Mouse (Mus musculus) midbrain, embryonic 15.5 days (tissue): ENCODE measurements at regions not wholly inside any gene's neighbourhood (a gene's known extent, or its start where the extent isn't known, plus 50 kb on each side); places are given as distances from the start of the nearest gene placed in this dataset.

Source experiments
- ATAC-seq: fragments of 200-750 bp; cut with Nextera tagmentation; replicated peaks from 2 replicates; pipeline ENCODE4 v1.8.0; 2017; ENCODE audit warnings: moderate TSS enrichment
- H3K27ac ChIP-seq: fragments of 300-500 bp; sonication (generic); 2 replicates; pipeline ENCODE4 v1.5.1; 2015; ENCODE audit warnings: mild to moderate bottlenecking, inconsistent platforms
- H3K27me3 ChIP-seq: fragments of 300-500 bp; sonication (generic); replicated peaks from 2 replicates; pipeline ENCODE4 v1.6.1; 2015; ENCODE audit warnings: inconsistent platforms
- H3K36me3 ChIP-seq: fragments of 300-500 bp; sonication (generic); replicated peaks from 2 replicates; pipeline ENCODE4 v1.6.1; 2015; ENCODE audit warnings: inconsistent platforms
- H3K4me1 ChIP-seq: fragments of 300-500 bp; sonication (generic); 2 replicates; pipeline ENCODE4 v1.6.1; 2015; ENCODE audit warnings: inconsistent platforms
- H3K4me2 ChIP-seq: fragments of 300-500 bp; sonication (generic); 2 replicates; pipeline ENCODE4 v1.6.1; 2015; ENCODE audit warnings: inconsistent platforms, mild to moderate bottlenecking, moderate library complexity
- H3K4me3 ChIP-seq: fragments of 300-500 bp; sonication (generic); 2 replicates; pipeline ENCODE4 v1.5.1; 2015; ENCODE audit warnings: mild to moderate bottlenecking, inconsistent platforms
- H3K9ac ChIP-seq: fragments of 300-500 bp; sonication (generic); 2 replicates; pipeline ENCODE4 v1.6.1; 2015; ENCODE audit warnings: mild to moderate bottlenecking, inconsistent platforms
- H3K9me3 ChIP-seq: fragments of 300-500 bp; sonication (generic); 2 replicates; pipeline ENCODE4 v1.6.1; 2016; ENCODE audit warnings: inconsistent platforms
- WGBS: fragments of 180-500 bp; shearing (Covaris S2); methylation state at CpG from one replicate; pipeline ENCODE4 v1.1.7; 2015; ENCODE audit warnings: mixed read lengths; 5-methylcytosine and 5-hydroxymethylcytosine counted together

DNA sequence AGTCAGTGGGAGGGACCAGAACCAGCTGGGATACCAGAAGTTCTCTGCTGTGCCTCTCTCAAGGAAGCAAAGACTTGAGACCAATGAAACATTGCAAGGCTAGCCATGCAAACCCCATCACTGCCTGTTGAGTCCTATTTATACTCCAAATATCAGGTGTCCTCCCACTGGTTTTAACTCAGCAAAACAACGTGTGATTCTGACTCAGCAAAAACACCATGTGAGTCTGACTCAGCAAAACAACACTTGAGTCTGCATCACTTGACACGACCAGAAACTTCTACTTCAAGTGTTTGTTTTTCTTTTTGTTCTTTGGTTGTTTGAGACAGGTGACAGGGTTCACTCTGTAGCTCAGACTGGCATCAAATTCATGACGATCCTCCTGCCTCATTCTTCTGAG, 204.6 kb upstream of the Ctbp2 start:
- Histone ChIP-seq H3K27me3 (no peaks in the 10 kb centered on the region), H3K9me3 (no peaks in the 10 kb centered on the region), H3K36me3 (no peaks in the 10 kb centered on the region), H3K4me2 (no peak overlapping the region), H3K4me1 (no peaks in the 10 kb centered on the region), H3K4me3 (no peak overlapping the region), H3K9ac (no peak overlapping the region), H3K27ac (no peak overlapping the region)
- ATAC-seq: no peak
- 72% methylated on average over 3 of the region's 3 CpGs for WGBS

DNA sequence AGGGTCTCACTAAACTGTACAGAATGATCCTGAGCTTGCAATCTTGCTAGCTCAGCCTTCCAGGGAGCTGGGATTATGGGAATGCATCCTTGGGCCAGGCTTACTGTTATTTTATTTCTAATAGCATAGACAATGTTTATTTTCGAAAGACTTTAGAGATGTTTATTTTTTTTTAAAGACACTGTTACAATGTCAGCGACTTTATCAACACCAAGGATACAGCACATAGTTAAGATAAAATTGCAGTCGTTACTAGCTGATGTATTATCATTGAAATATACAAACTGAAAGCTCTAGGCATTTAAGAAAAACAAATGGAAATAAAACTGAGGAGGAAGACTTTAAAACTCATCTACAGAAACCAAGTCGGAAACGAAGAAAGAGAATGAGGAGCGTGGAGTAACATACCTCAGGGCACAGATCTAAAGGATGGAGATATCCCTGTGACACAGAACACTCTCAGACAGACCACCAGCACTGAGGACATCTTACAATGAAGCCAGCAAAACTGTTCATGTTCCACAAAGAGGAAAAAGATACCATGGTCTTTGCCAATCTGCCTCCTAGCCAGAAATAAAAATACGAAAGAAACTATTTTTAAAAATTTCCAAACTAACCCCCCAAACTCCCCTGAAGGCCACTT, 201.5 kb upstream of the Ctbp2 start:
- Histone ChIP-seq H3K4me2 (no peak overlapping the region), H3K9me3 (no peaks in the 10 kb centered on the region), H3K4me3 (no peak overlapping the region), H3K9ac (no peak overlapping the region), H3K4me1 (no peaks in the 10 kb centered on the region), H3K27me3 (no peaks in the 10 kb centered on the region), H3K27ac (no peak overlapping the region), H3K36me3 (no peaks in the 10 kb centered on the region)
- no peak for ATAC-seq
- WGBS: 88% methylated on average over 7 of the region's 7 CpGs

DNA sequence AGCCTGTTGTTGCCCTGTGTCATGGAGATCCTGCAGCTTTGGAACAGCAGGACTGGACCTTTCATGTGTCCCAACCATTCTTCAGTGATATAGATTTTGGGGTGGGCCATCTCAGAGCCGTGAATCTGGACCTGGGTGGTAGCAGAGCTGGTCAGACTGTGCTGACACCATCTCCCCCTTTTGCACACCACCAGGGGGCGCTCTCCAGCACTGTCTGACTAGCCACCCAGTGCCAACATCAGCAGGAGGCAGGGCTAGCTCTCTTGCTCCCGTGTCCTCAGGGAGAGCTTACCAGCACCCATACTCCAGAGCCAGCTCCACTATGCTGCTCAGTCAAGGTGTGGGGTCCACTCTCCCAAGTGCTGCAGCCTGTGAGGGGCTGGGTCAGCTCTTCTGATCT, 199.8 kb upstream of the Ctbp2 start:
- no peak overlapping the region for H3K4me2 ChIP-seq
- no peak overlapping the region for H3K9ac ChIP-seq
- H3K27ac ChIP-seq: no peak overlapping the region
- H3K36me3 ChIP-seq: no peaks in the 10 kb centered on the region
- H3K4me3 ChIP-seq: no peak overlapping the region
- H3K4me1 ChIP-seq: no peaks in the 10 kb centered on the region
- no peaks in the 10 kb centered on the region for H3K27me3 ChIP-seq
- WGBS: 69% methylated on average over 3 of the region's 3 CpGs
- no peak for ATAC-seq
- H3K9me3 ChIP-seq: no peaks in the 10 kb centered on the region

DNA sequence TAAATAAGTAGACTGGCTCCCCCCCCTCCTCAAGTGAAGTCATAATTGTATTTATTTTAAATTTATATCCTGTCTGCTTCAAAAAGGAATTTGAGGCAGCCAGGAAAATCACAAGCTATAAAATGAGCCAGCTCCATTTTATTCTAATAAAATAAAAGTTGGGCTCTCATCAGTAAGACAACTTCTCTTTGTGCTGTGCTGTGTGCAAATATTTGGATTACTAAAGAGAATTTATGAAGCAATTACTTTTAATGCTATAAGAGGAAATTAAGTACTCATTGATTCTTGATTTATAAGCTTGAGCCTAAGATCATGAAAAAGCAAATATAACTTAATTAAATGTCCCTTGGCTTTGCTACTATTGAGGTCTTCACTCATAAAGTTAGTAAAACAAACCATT, 193.4 kb upstream of the Ctbp2 start:
- H3K27me3 ChIP-seq: no peaks in the 10 kb centered on the region
- H3K4me3 ChIP-seq: no peak overlapping the region
- H3K9me3 ChIP-seq: no peaks in the 10 kb centered on the region
- H3K9ac ChIP-seq: no peak overlapping the region
- peaks cover 6% of the 10 kb centered on the region; the same call in 1 of the 2 replicates for H3K4me1 ChIP-seq
- ATAC-seq: no peak
- H3K4me2 ChIP-seq: no peak overlapping the region
- H3K36me3 ChIP-seq: no peaks in the 10 kb centered on the region
- no peak overlapping the region for H3K27ac ChIP-seq

DNA sequence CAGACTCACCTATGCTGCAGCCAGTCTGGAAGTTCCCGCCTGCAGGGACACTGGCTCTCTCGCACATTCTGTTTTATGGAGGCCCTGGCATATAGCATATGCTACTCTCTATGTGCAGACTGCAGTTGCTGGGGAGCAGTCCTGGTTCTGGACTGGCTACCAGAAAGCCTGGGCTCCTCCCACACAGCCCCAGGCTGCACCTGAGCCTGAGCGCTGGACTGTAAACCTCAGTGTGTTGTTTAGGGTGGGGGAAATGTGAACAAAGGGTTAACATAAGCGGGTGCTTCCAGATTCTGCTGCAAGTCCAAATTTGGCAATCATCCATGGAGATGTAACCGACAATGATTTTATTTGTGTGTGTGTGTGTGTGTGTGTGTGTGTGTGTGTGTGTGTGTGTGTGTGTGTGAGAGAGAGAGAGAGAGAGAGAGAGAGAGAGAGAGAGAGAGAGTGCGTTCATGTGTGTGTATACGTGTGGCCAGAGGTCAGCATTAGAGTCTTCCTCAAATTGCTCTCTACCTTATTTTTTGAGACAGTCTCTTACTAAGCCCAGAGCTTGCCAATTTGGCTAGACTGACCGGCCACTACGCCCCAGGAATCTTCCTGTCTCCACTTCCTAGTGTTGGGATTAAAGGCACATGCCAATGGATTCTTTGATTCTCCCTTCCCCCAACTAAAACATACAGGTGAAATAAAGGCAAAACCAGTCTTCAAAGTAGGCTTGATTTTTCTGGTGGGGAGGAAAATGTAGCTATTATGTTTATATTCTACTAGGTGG, 192.7 kb upstream of the Ctbp2 start:
- H3K9ac ChIP-seq: no peak overlapping the region
- ATAC-seq: no peak
- H3K4me2 ChIP-seq: no peak overlapping the region
- H3K4me1 ChIP-seq: peaks cover 6% of the 10 kb centered on the region; the same call in 1 of the 2 replicates
- WGBS: 64% methylated on average over 9 of the region's 9 CpGs
- no peak overlapping the region for H3K4me3 ChIP-seq
- H3K9me3 ChIP-seq: no peaks in the 10 kb centered on the region
- H3K36me3 ChIP-seq: no peaks in the 10 kb centered on the region
- H3K27me3 ChIP-seq: no peaks in the 10 kb centered on the region
- no peak overlapping the region for H3K27ac ChIP-seq

DNA sequence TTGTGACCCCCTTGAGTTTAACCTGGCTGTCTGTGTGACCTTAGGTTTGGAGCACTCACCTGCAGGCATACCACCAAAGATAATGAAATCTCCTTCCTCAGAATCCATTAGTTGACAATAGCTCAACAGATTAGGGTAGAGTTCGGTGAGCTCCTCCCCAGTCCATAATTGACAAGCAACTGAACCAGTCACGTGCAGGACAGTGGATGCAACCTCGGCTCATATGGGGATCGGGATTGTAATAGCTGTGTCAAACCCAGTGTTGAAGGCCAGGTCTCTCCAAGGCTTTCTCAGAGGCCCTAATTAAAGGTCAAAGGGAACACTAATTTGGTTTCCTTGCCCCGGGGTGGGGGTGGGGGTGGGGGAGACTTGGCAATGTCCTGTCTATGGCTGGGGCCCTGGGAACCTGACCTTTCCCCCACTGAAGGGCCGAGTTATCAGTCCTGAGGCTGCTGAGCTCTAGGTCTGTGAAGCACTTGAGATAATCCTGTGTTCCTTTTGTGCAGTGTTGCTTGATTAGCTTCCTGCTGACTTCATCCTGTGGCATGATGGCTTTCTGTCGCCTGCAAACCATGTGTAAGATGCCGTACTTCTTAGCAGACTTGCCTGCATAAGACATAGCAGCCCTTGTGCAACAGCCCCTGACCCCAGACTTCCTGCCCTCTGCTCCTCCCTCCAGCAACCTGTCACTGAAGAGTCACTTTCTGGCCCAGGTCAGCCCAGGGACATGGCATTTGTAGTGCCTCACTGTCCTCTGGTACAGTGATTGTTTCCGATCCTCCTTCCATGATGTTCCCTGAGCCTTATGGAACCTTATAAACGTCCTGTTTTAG, 191.3 kb upstream of the Ctbp2 start:
- H3K36me3 ChIP-seq: no peaks in the 10 kb centered on the region
- H3K27me3 ChIP-seq: no peaks in the 10 kb centered on the region
- ATAC-seq: no peak
- H3K9ac ChIP-seq: no peak overlapping the region
- peaks cover 6% of the 10 kb centered on the region; the same call in 1 of the 2 replicates for H3K4me1 ChIP-seq
- H3K27ac ChIP-seq: no peak overlapping the region
- no peaks in the 10 kb centered on the region for H3K9me3 ChIP-seq
- no peak overlapping the region for H3K4me2 ChIP-seq
- H3K4me3 ChIP-seq: no peak overlapping the region
- 44% methylated on average over 10 of the region's 10 CpGs for WGBS

DNA sequence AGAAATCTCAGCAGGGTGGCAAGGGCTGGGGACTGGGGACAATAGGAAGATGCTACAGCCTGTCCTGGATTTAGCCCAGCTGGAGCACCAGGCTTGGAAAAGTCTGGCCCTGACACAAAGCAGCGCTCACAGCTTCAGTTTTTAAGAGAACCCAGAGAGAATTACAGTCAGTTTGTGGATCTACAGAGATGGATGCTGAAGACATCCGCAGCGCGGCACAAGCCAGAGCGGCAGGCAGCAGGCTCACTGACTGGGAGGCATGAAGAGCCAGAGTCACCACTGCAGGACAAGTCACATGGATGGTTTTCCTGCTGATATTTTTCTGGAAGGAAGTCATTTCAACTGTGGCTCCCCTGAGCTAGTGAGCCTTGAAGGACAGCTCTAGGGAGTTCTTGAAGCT, 189.0 kb upstream of the Ctbp2 start:
- H3K27ac ChIP-seq: 0 out of 2 replicates have a peak overlapping the region, but pooled peaks have one; percentile 32
- H3K4me1 ChIP-seq: peaks cover 6% of the 10 kb centered on the region; the same call in 1 of the 2 replicates
- H3K4me2 ChIP-seq: no peak overlapping the region
- no peaks in the 10 kb centered on the region for H3K9me3 ChIP-seq
- no peak overlapping the region for H3K4me3 ChIP-seq
- 22% methylated on average over 5 of the region's 5 CpGs for WGBS
- H3K27me3 ChIP-seq: no peaks in the 10 kb centered on the region
- no peak overlapping the region for H3K9ac ChIP-seq
- ATAC-seq: no peak
- no peaks in the 10 kb centered on the region for H3K36me3 ChIP-seq

DNA sequence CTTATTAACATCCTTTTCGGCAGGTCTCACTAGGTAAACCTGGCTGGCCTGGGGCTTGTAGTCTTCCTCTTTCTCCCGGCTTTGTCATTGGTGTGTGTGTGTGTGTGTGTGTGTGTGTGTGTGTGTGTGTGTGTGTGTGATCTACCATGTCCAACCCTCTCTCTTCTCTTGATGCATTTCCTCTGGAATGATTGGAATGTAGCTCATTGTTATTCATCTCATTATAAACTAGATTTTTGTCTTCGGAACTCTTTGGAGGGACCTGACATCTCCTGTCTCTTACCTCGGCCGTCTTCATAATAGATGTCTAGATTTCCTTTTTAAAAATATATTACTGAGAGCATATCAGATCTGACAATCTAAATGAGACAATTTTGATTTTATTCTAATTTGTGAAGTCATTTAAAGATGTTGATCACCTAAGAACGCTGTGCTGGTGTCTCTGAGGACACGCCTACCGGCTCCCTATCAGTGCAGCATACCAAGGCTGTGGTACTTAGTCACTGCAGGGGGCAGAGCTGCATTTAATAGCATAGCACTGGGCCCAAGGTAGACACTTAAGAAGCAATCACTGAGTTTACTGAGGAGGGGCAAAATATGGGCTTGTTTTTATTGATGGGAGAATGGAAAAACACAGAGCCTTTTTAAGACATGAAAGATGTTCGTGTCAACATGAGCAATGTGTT, 187.1 kb upstream of the Ctbp2 start:
- WGBS: 28% methylated on average over 8 of the region's 9 CpGs
- Histone ChIP-seq H3K4me2 (no peak overlapping the region), H3K36me3 (no peaks in the 10 kb centered on the region), H3K9ac (no peak overlapping the region), H3K9me3 (no peaks in the 10 kb centered on the region), H3K27me3 (no peaks in the 10 kb centered on the region), H3K4me3 (no peak overlapping the region), H3K4me1 (peaks cover 6% of the 10 kb centered on the region; the same call in 1 of the 2 replicates), H3K27ac (no peak overlapping the region)
- ATAC-seq: no peak

DNA sequence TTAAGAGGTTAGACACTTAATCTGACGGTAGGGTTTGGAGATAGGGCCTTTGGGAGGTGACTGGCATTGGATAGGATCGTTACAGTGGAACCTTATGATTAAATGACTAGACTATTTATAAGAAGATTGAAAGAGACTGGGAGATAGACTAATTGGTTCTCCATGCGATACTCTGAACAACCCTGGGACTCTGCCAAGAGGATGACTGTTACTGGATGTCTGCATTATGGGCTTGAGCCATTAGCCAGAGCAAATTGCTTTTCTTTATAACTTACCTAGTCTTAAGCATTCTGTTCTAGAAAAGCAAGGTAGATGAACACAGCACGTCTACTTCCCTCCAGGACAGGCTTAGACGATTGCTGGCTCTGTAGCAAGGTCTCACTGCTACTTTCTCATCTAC, 180.3 kb upstream of the Ctbp2 start:
- Histone ChIP-seq H3K4me2 (no peak overlapping the region), H3K9ac (no peak overlapping the region), H3K4me3 (no peak overlapping the region), H3K36me3 (no peaks in the 10 kb centered on the region), H3K9me3 (no peaks in the 10 kb centered on the region), H3K4me1 (no peaks in the 10 kb centered on the region), H3K27ac (no peak overlapping the region), H3K27me3 (no peaks in the 10 kb centered on the region)
- 71% methylated on average over 5 of the region's 5 CpGs for WGBS
- no peak for ATAC-seq

DNA sequence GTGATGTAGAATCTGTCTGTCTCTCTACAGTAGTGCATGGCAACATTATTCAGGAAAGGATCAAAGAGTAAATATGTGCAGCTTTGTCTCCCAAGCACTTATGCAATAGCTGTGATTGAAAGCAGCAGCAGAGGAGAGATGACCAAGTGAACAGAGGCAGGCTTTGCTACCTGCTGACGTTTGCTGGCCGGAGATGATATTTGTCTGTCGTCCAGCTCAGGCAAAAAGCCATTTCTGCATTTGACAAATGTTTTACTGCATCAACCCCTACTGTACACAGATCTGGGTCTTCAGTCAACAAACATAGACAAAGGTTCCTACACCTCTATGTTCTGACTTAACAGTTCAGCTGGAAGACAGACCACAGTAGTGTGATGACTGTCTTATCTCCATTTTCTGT, 166.3 kb upstream of the Ctbp2 start:
- H3K4me2 ChIP-seq: no peak overlapping the region
- no peaks in the 10 kb centered on the region for H3K27me3 ChIP-seq
- H3K9ac ChIP-seq: no peak overlapping the region
- no peak for ATAC-seq
- H3K4me1 ChIP-seq: no peaks in the 10 kb centered on the region
- no peak overlapping the region for H3K4me3 ChIP-seq
- H3K27ac ChIP-seq: no peak overlapping the region
- no peaks in the 10 kb centered on the region for H3K36me3 ChIP-seq
- 89% methylated on average over 3 of the region's 3 CpGs for WGBS
- no peaks in the 10 kb centered on the region for H3K9me3 ChIP-seq

DNA sequence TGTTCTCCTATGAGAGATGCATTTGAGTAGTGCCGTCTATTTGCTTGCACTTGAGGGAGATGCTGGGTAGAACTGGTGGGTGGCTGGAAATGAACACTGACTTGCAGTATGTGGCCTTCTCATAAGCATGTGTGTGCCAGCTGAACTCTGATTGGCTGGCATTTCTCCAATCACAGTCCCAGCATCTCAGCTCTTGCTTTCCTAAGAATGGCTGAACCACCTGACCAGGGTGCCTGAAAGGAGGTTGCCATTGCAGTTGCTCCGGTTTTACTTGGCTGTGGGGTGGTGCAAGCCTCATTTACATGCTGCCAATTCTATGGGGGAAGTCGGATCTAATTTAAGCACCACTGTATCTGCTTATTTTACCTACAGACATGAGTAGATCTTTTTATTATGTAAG, 164.1 kb upstream of the Ctbp2 start:
- Histone ChIP-seq H3K9ac (no peak overlapping the region), H3K27ac (no peak overlapping the region), H3K4me3 (no peak overlapping the region), H3K36me3 (no peaks in the 10 kb centered on the region), H3K9me3 (no peaks in the 10 kb centered on the region), H3K4me2 (no peak overlapping the region), H3K4me1 (no peaks in the 10 kb centered on the region), H3K27me3 (no peaks in the 10 kb centered on the region)
- ATAC-seq: no peak
- WGBS: 73% methylated on average over 3 of the region's 3 CpGs

DNA sequence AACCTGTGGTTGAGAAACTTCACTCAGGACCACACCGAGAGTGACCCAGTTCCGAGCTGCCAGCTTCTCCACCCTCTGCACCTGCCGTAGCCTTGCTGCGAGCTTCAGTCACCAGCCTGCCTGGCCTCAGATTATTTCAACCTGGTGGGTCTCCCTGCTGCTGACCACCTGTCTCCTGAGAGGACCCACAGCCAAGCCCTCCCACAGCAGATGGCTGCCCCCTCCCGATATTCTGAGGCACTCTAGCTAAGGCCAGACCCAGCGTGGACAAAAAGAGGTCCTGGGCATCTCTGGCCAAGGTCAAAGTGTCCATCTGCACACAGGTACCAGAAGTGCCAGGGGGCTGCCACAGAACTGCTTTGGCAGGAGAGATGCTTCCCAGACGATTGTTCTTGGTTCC, 162.7 kb upstream of the Ctbp2 start:
- H3K36me3 ChIP-seq: no peaks in the 10 kb centered on the region
- H3K9ac ChIP-seq: no peak overlapping the region
- H3K4me1 ChIP-seq: no peaks in the 10 kb centered on the region
- no peak overlapping the region for H3K4me2 ChIP-seq
- no peak overlapping the region for H3K4me3 ChIP-seq
- 88% methylated on average over 7 of the region's 7 CpGs for WGBS
- H3K27ac ChIP-seq: no peak overlapping the region
- H3K27me3 ChIP-seq: no peaks in the 10 kb centered on the region
- no peak for ATAC-seq
- no peaks in the 10 kb centered on the region for H3K9me3 ChIP-seq
